Mouse (Mus musculus) liver, embryonic 14.5 days (tissue): Measurements from ENCODE around the gene Rhoa.
A peak's percentile ranks its signal among the peaks of the same experiment; 100 is the strongest.

Experiments
- CTCF ChIP-seq: IDR thresholded peaks from 2 replicates; pipeline ENCODE4 v1.5.1; 2016; ENCODE audit warnings: antibody characterized with exemption, low read depth, control low read depth
- EP300 ChIP-seq: IDR thresholded peaks from 2 replicates; pipeline ENCODE4 v1.6.1; 2016; ENCODE audit warnings: antibody characterized with exemption, low read depth

DNA sequence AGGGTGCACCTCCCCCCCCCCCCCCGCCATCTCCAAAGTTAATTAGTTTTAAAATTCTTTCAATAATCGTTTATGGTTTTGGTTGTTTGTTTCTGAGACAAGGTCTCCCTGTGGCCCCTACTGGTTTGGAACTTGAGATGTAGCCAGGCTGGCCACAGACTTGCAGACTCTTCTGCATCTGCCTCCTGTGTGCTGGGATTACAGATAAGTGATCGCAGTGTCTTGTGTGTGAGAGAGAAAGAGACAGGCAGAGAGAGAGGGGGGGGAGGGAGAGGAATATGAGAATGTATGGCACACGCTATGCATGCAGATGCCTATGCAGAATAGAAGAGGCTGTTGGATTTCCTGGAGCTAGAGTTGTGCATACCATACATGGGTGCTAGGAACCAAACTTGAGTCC lies 43.8 kb downstream of the Rhoa start:
- no peak for TF ChIP-seq CTCF
- TF ChIP-seq EP300: peak; percentile 35; the same call in 1 of the 2 replicates
